Mouse (Mus musculus) heart, postnatal 10 days (tissue): ENCODE measurements around the gene Cst3. TPM values are rescaled to one million over a fixed set of nuclear protein-coding genes. Genes with fewer than 3 reads are reported as not detected.
A peak's percentile ranks its signal among the peaks of the same experiment; 100 is the strongest.

Experiments
- DNase-seq, 2 experiments: peaks; one replicate each; pipeline ENCODE4 v3.0.0; 2021
- intact Hi-C: fragments of 180-260 bp; cut with DNase I; formaldehyde crosslinking; loops from one replicate; pipeline ENCODE4 v1.15.1; 2025
- total RNA-seq, 2 experiments: library from RNA; stranded (reverse); gene quantifications; 2 replicates each; pipeline ENCODE4 v1.2.3; 2021

The Cst3 gene
- total RNA-seq, 2 experiments from 2014 or later, result 775 to 820 TPM

DNA sequence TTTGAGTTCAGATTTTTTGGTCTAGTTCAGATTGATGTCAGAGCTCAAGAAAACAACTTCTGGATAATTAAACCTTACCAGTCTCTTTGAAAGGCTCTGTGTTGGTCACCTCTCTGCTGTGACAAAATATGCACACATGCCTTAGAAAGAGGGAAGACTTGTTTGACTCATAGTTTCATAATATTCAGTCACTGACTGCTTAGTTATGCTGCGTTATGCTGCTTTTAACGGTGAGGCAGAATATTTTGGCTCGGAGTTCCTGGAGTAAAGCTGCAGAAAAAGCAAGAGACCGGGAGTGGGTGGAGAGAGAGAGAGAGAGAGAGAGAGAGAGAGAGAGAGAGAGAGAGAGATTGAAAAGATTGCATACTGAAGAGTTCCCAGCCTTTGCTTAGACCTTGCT is 14.5 kb downstream of the Cst3 start:
- intact Hi-C loops, result no loop called here

DNA sequence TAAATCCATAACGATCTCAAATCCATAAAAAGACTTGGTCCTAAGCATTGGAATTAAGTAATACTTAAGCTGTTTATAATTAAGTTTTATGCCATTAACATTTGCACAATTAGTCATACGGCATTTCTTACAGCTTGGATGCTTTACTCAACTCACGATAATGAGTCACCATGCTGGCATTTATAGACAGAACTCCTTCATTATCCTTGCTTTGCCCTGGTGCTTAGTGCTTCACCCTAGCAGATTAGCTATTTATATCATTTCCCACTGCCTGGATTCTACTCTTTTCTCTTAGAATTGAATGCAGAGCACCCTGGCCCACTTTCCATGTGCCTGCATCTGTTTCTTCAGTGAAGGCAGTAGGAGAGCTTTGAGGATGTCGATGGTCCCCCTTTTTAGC is 18.0 kb downstream of the Cst3 start:
- intact Hi-C loops, result no loop called here
- no peak for DNase-seq

More for the DNA sequence above, 14.5 kb downstream of the Cst3 start:
- DNase-seq, result no peak

DNA sequence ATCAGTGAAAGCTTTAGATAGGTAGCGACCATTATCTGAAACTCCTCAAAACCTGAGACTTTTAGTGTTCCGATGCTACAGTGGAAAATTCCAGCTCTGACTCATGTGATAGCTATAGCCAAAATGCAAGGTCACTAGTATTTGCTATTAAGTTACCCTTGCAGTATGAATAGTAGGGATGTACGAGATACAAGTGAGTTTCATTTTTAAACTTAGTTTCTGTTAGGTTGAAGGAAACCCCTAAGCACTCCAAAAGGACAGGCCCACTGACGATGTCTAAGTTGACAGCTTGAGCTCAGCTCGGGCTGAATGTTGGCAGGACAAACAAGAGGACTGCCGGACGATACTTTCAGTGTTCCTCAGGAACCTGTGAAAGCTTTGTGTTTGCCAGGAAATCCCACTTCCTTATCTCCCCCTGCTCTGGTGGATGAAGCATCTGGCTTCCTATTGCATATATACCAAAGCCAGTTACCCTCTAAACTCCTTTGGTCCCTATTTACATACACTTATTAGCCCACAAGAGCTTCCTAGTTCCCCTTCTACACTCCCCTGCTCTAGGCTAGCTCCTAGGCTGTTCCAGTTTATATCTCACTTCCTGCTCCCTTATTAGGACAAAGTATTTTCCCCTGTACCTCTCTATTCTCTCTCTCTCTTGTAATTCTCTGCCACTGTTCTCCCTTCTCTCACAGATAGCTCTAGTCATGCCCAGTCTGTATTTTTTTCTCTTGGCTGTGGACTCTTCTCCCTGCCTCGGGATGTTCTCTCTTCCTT is 18.7 kb downstream of the Cst3 start:
- intact Hi-C loops, result no loop called here
- DNase-seq, result no peak

DNA sequence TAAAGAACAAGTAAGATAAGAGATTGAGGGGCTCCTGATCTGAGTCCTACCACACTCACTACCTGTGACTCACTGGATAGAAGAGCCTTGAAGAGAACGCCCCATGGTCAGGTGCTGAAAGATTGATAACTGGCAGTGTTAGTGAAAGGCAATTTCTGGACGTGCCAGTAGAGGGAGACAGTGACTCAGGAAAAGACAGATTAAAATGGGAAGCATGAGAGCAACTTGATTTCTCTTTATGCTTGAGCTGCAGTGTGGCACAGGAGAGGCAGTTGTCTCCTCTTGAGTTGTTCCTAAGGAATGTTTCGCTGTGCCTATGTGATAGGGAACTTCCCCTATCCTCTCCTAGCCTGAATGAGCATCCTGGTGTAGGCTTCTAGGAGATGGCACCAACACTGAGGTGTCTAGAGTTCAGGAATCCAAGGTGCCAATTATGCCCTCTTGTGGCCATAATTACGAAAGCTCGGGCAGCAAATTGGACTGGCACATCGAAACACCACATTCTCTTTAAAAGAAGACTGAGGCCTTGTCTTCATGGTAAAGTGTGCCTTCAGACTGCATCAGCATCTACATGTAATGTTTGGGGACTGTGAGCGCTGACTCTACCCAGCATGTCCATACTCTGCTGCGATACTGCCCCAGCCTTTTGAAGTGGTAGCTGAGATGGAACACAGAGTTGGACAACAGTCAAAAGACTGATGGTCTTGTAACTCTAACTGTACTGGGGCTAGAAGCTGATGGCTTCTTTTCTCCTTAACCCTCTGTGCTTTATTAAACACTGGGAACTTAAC is 24.2 kb downstream of the Cst3 start:
- DNase-seq, result peak; percentile 87 to 91
- intact Hi-C loops, result loop anchor here (1.0 to 2.0 kb wide), 3 partner anchors 23 to 99 kb away; partner anchors contain the start of gene Cst3

DNA sequence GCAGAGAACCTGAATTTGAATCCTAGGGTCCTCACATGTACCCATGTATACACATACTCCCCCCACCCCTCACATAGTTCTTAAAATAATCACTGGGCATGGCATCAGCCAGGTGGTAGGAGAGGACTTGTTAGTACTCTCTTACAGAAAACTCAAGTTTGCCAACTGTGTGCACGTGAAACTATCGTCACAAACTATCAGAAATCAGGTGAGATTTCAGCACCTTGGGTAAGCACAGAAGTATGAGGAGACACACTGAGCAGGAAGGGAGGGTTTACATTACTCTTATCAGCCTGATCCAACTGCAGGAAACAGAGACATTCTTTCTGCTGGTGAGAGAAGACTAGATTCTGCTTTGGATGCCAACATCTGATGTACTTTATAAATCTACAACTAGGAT is 36.3 kb downstream of the Cst3 start:
- no peak for DNase-seq
- intact Hi-C loops, result no loop called here

DNA sequence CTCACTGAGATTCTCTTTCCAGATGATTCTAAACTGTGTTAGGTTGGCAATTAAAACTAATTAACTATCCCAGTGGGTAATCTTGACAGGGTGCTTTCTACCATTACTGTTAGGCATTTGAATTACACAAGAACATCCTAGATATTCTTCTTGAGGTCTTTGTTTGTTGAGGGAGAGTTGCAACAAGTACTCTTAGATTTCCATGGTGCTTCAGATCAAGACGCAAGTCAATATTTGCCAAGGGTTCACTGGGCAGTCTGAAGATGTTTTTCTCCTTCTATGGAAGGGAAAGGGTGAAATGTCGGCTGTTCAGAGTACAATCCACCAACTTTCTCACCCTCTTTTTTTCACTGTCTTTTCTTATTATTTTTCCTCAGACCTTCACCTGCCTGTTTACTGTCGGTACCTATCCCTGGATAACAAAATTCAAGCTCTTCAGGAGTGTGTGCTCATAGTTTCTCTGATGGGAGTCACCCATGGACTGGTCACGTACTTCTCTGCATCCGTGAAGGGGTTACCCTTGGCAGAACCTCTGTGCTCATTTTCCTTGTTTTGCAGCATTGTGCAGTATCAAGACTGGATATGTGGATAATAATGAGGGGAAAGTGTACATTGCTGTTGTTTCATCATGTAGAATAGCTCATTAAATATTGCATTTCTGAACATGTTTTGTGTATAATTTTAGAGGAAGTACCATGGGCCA is 37.3 kb downstream of the Cst3 start:
- intact Hi-C loops, result no loop called here
- DNase-seq, result no peak

DNA sequence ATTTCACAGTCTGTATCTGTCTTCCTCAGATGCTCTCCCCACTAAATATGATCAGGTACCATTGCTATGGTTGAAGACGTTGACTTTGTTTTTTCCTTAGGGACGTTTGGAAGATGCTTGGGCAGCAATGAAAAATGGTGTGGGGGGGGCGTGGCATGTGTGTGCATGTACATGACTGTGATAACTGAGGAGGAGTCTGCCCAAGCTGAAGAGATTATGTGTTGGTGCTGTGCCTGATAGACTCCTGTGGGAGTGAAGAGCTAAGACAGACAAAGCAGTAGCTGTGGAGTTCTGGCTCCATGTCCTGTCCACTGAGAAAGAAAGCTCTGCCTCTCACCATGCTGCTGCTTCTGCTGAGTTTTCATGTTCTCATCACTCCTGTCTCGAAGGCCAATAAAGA is 40.6 kb downstream of the Cst3 start, which contains the start of gene Cst9:
Gene Cst9, plus strand, starts transcription at position 236 of the 400 bp plus-strand sequence.
- intact Hi-C loops, result no loop called here
- no peak for DNase-seq

DNA sequence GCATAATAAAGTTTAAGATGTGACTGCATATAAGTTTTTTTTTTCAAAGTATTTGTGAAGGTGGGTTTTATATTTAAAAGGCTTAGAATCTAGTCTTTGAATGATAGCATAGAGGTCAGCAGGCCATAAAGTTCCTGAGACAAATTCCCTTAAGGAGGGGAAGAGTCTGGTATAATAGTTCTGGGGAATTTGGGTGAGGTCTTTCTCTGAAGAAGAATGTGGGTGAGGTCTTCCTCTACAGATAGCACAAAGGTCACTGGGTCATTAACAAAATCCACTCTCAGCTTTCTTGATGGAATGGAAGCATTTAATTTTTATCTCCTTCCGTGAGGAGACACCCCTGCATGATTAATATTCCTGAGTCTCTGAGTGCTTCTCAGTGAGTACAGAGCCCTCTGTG is 49.5 kb downstream of the Cst3 start:
- no peak for DNase-seq
- intact Hi-C loops, result no loop called here

Other genes with a start within 250 kb of the Cst3 start
- 10 to 100 TPM in 1 of 2 experiments, 1 to 10 TPM in 1; 9.4 to 14.2 TPM for gene Nxt1, start 203.1 kb downstream of the Cst3 start, total RNA-seq
- 10 to 100 TPM; 21.5 to 22.2 TPM for gene Gzf1, start 194.7 kb downstream of the Cst3 start, total RNA-seq
- 1 to 10 TPM; 2.1 to 2.5 TPM for gene Napb, start 143.2 kb downstream of the Cst3 start, total RNA-seq
- gene Cstl1, start 125.3 kb downstream of the Cst3 start, total RNA-seq, result not detected
- gene Cst11, start 104.2 kb downstream of the Cst3 start, total RNA-seq, result not detected
- not detected for gene 8030411F24Rik, start 93.7 kb downstream of the Cst3 start, total RNA-seq
- gene Cst12, start 86.3 kb downstream of the Cst3 start, total RNA-seq, result 1 to 10 TPM; 1.1 to 1.4 TPM
- gene Cst8, start 76.9 kb downstream of the Cst3 start, total RNA-seq, result not detected
- gene Cst13, start 55.6 kb downstream of the Cst3 start, total RNA-seq, result not detected
- 1 to 10 TPM; 2.3 to 4.0 TPM for gene Cst9, start 40.5 kb downstream of the Cst3 start, total RNA-seq
- under 1 TPM in 1 of 2 experiments, not detected in 1; 0.43 TPM for gene 9230104L09Rik, start 10.7 kb downstream of the Cst3 start, total RNA-seq
- not detected for gene Gm1330, start 127.6 kb upstream of the Cst3 start, total RNA-seq
- gene Gm10750, start 141.5 kb upstream of the Cst3 start, total RNA-seq, result not detected